9 mouse cellular contexts compared by ENCODE assay signal in genomic region chr11:6680397-6680818, GRCm38 (mm10). TPM values are rescaled to one million over a fixed set of nuclear protein-coding genes. Genes with fewer than 3 reads are reported as not detected.
DNase-seq lines count a peak whose midpoint lies in the region; ATAC-seq lines count a peak whose summit lies in the region.
"Had no signal": no experiment of that assay in that cellular context is flagged by ENCODE, and none has a peak within 500 bp of the region (broad histone marks: within the 10 kb centered on the region; RNA-seq: fewer than 3 reads in every experiment).

No protein-coding gene starts in this region.

- 23% methylated on average over 10 of the region's 10 CpGs for WGBS in hindbrain, embryonic 13.5 days
- WGBS in limb, embryonic 15.5 days = 13% methylated on average over 10 of the region's 10 CpGs
- 18% methylated on average over 10 of the region's 10 CpGs for WGBS in neural tube, embryonic 11.5 days

- no peaks in the 10 kb centered on the region; the same call in 1 of the 2 replicates for H3K9me3 ChIP-seq in hindbrain, embryonic 13.5 days
- no peaks in the 10 kb centered on the region for H3K9me3 ChIP-seq in limb, embryonic 15.5 days
- H3K9me3 ChIP-seq in neural tube, embryonic 11.5 days (ENCODE audit: control insufficient read depth, low read length) = no peaks in the 10 kb centered on the region

- peak; percentile 78 for DNase-seq in CD4-positive, CD25-positive, alpha-beta regulatory T cell, adult 2 months (ENCODE audit: low read depth, low spot score)
- DNase-seq in gastrocnemius, adult 18-20 months (ENCODE audit: low spot score) = peak; percentile 49
- peak; percentile 81 for DNase-seq in neural tube, embryonic 11.5 days (ENCODE audit: low spot score)
- no peak for DNase-seq in layer of hippocampus, adult 18-20 months (ENCODE audit: low spot score in 2 of 2)
- DNase-seq in layer of hippocampus, postnatal 25 days (ENCODE audit: extremely low spot score in 1 of 2, low spot score in 1 of 2) = no peak

- peaks cover 8% of the 10 kb centered on the region for H3K4me1 ChIP-seq in hindbrain, embryonic 13.5 days (replicated peaks)
- peaks cover 5% of the 10 kb centered on the region for H3K4me1 ChIP-seq in limb, embryonic 15.5 days
- H3K4me1 ChIP-seq in neural tube, embryonic 11.5 days (ENCODE audit: control insufficient read depth, insufficient read depth, low read length) = peaks cover 7% of the 10 kb centered on the region

- no peaks in the 10 kb centered on the region for H3K36me3 ChIP-seq in hindbrain, embryonic 13.5 days
- H3K36me3 ChIP-seq in limb, embryonic 15.5 days = no peaks in the 10 kb centered on the region
- H3K36me3 ChIP-seq in neural tube, embryonic 11.5 days (ENCODE audit: control insufficient read depth, insufficient read depth, low read length) = no peaks in the 10 kb centered on the region

- H3K4me2 ChIP-seq in hindbrain, embryonic 13.5 days = no peak overlapping the region
- H3K4me2 ChIP-seq in limb, embryonic 15.5 days = 0 out of 2 replicates have a peak overlapping the region, but pooled peaks have one; percentile 12
- 0 out of 2 replicates have a peak overlapping the region, but pooled peaks have one; percentile 1 for H3K4me2 ChIP-seq in neural tube, embryonic 11.5 days (ENCODE audit: low read depth)

- H3K27ac ChIP-seq in hindbrain, embryonic 13.5 days = peak overlapping the region; percentile 52; the same call in 1 of the 2 replicates
- H3K27ac ChIP-seq in limb, embryonic 15.5 days = 0 out of 2 replicates have a peak overlapping the region, but pooled peaks have one; percentile 48
- H3K27ac ChIP-seq in neural tube, embryonic 11.5 days (ENCODE audit: low read depth, low read length) = no peak overlapping the region
- H3K27ac ChIP-seq: macrophage had no signal

- no peak for ATAC-seq in CD4-positive, CD25-positive, alpha-beta regulatory T cell, adult 4 months
- peak; percentile 62 for ATAC-seq in hindbrain, embryonic 13.5 days (ENCODE audit: low FRiP score)
- ATAC-seq in limb, embryonic 15.5 days (ENCODE audit: insufficient number of reproducible peaks, low FRiP score, low TSS enrichment, low read depth) = peak; percentile 66; the same call in 1 of the 2 replicates
- peak; percentile 78 for ATAC-seq in neural tube, embryonic 11.5 days (ENCODE audit: insufficient read depth, low FRiP score, low TSS enrichment)

- peak overlapping the region; percentile 29; the same call in 1 of the 2 replicates for H3K9ac ChIP-seq in hindbrain, embryonic 13.5 days
- H3K9ac ChIP-seq in limb, embryonic 15.5 days = 0 out of 2 replicates have a peak overlapping the region, but pooled peaks have one; percentile 1
- H3K9ac ChIP-seq in neural tube, embryonic 11.5 days (ENCODE audit: low read length) = no peak overlapping the region; the same call in 1 of the 2 replicates

- no peaks in the 10 kb centered on the region for H3K27me3 ChIP-seq in hindbrain, embryonic 13.5 days
- H3K27me3 ChIP-seq in limb, embryonic 15.5 days = no peaks in the 10 kb centered on the region
- H3K27me3 ChIP-seq in neural tube, embryonic 11.5 days (ENCODE audit: control insufficient read depth, insufficient read depth, low read length) = no peaks in the 10 kb centered on the region

- H3K4me3 ChIP-seq in hindbrain, embryonic 13.5 days = no peak overlapping the region
- no peak overlapping the region for H3K4me3 ChIP-seq in limb, embryonic 15.5 days
- H3K4me3 ChIP-seq in neural tube, embryonic 11.5 days (ENCODE audit: low read depth, low read length) = no peak overlapping the region

RNA-seq across cellular contexts. Expression of gene Ramp3, which starts 22.1 kb away (rescaled TPM):
- polyA plus RNA-seq in CD4-positive, CD25-positive, alpha-beta regulatory T cell, adult 4 months (2017; shearing (Covaris generic)) = 1 to 10 TPM; 4.2 to 5.6 TPM
- total RNA-seq in gastrocnemius, adult 18-20 months (2021) = 1 to 10 TPM in 1 of 2 experiments, under 1 TPM in 1; 0.48 to 1.1 TPM
- 22.1 and 24.6 TPM in 2 replicates for polyA plus RNA-seq in hindbrain, embryonic 13.5 days (2015; fragmentation: Nextera tagmentation; extraction: Ambion mirVana)
- 7.8 and 8.7 TPM in 2 replicates for polyA plus RNA-seq in limb, embryonic 15.5 days (2015; fragmentation: Nextera tagmentation; extraction: Ambion mirVana)
- 9.3 and 11.8 TPM in 2 replicates for polyA plus RNA-seq in neural tube, embryonic 11.5 days (2014; fragmentation: Nextera tagmentation; extraction: Ambion mirVana)
- total RNA-seq in layer of hippocampus, adult 18-20 months (2021) = 1 to 10 TPM; 6.6 to 7.3 TPM
- total RNA-seq in layer of hippocampus, postnatal 25 days (2021) = 1 to 10 TPM; 4.7 to 7.4 TPM

RNA-seq across cellular contexts. Expression of gene Wap, which starts 42.0 kb away (rescaled TPM):
- not detected for polyA plus RNA-seq in CD4-positive, CD25-positive, alpha-beta regulatory T cell, adult 4 months (2017; shearing (Covaris generic))
- total RNA-seq in gastrocnemius, adult 18-20 months (2021) = not detected
- not detected in 2 replicates for polyA plus RNA-seq in hindbrain, embryonic 13.5 days (2015; fragmentation: Nextera tagmentation; extraction: Ambion mirVana)
- polyA plus RNA-seq in limb, embryonic 15.5 days (2015; fragmentation: Nextera tagmentation; extraction: Ambion mirVana) = not detected in 2 replicates
- not detected in 2 replicates for polyA plus RNA-seq in neural tube, embryonic 11.5 days (2014; fragmentation: Nextera tagmentation; extraction: Ambion mirVana)
- total RNA-seq in layer of hippocampus, adult 18-20 months (2021) = not detected
- total RNA-seq in layer of hippocampus, postnatal 25 days (2021) = not detected
- polyA plus RNA-seq: macrophage had no signal

RNA-seq across cellular contexts. Expression of gene Tbrg4, which starts 54.5 kb away (rescaled TPM):
- polyA plus RNA-seq in CD4-positive, CD25-positive, alpha-beta regulatory T cell, adult 4 months (2017; shearing (Covaris generic)) = 10 to 100 TPM; 27.9 to 60.5 TPM
- 10 to 100 TPM; 62.9 to 64.4 TPM for total RNA-seq in gastrocnemius, adult 18-20 months (2021)
- polyA plus RNA-seq in hindbrain, embryonic 13.5 days (2015; fragmentation: Nextera tagmentation; extraction: Ambion mirVana) = 29.2 and 34.0 TPM in 2 replicates
- 32.9 and 33.1 TPM in 2 replicates for polyA plus RNA-seq in limb, embryonic 15.5 days (2015; fragmentation: Nextera tagmentation; extraction: Ambion mirVana)
- polyA plus RNA-seq in neural tube, embryonic 11.5 days (2014; fragmentation: Nextera tagmentation; extraction: Ambion mirVana) = 41.0 and 43.4 TPM in 2 replicates
- 10 to 100 TPM; 42.6 to 46.8 TPM for total RNA-seq in layer of hippocampus, adult 18-20 months (2021)
- 10 to 100 TPM; 45.0 to 53.0 TPM for total RNA-seq in layer of hippocampus, postnatal 25 days (2021)

Comparison
In these comparisons a context has a peak if more than half of its experiments do, and no peak if none do; other contexts are left out.
1. DNase-seq: peak in CD4-positive, CD25-positive, alpha-beta regulatory T cell, adult 2 months (single experiment), gastrocnemius, adult 18-20 months (single experiment) and neural tube, embryonic 11.5 days (single experiment); none in layer of hippocampus, adult 18-20 months (0 of 2) and layer of hippocampus, postnatal 25 days (0 of 2).